Mouse (Mus musculus) heart, adult 2 months (tissue): ENCODE measurements around the gene Polr3gl.

Source experiments
- CTCF ChIP-seq: fragments of 200-600 bp; IDR thresholded peaks from 2 replicates; pipeline ENCODE4 v1.8.1; 2022; ENCODE audit warnings: antibody characterized with exemption, mild to moderate bottlenecking, moderate library complexity
- POLR2A ChIP-seq: fragments of 200-500 bp; IDR thresholded peaks from 2 replicates; pipeline ENCODE4 v1.6.1; 2011; ENCODE audit warnings: mild to moderate bottlenecking, low read depth, low read length, control low read depth; ENCODE audit not compliant: insufficient read depth

- TF ChIP-seq CTCF (no peak), POLR2A (peak; percentile 74)
These were observed 6.8 kb upstream of the Polr3gl start, which contains the start of gene Lix1l for GRCm38 (mm10) chr3:96600639-96601250.
